Comparison of ENCODE assay signal across 9 mouse cellular contexts in genomic region chr15:78436380-78437192, GRCm38 (mm10). TPM values are rescaled to one million over a fixed set of nuclear protein-coding genes. Genes with fewer than 3 reads are reported as not detected.
DNase-seq lines count a peak whose midpoint lies in the region; ATAC-seq and TF ChIP-seq lines count a peak whose summit lies in the region.
"Had no signal": no experiment of that assay in that cellular context is flagged by ENCODE, and none has a peak within 500 bp of the region (broad histone marks: within the 10 kb centered on the region; RNA-seq: fewer than 3 reads in every experiment).

No protein-coding gene starts in this region.

- 13% methylated on average over 25 of the region's 32 CpGs for WGBS in intestine, embryonic 14.5 days

- no peak for TF ChIP-seq CTCF in cortical plate, adult 2 months (IDR thresholded peaks at IDR 0.05; ENCODE audit: extremely low read depth, insufficient read depth, low read length)
- TF ChIP-seq CTCF in left cerebral cortex, adult 2 months (IDR thresholded peaks at IDR 0.05) = peak; percentile 22

- no peak overlapping the region for H3K4me3 ChIP-seq in cortical plate, adult 2 months (ENCODE audit: insufficient read depth, low read length)
- H3K4me3 ChIP-seq in intestine, embryonic 14.5 days (ENCODE audit: low read depth, low read length) = peak overlapping the region; percentile 23
- no peak overlapping the region for H3K4me3 ChIP-seq in left cerebral cortex, adult 2 months

- peak; percentile 69 for ATAC-seq in intestine, embryonic 14.5 days (replicated peaks; ENCODE audit: low FRiP score, low TSS enrichment, low read depth)
- no peak for ATAC-seq in monocyte, adult 5-6 weeks (replicated peaks; ENCODE audit: insufficient number of reproducible peaks, low FRiP score, low TSS enrichment, poor library complexity, severe bottlenecking)

- intact Hi-C loops in left cerebral cortex, adult 2 months (cut with DNase I) = loop anchor here (1.0 to 10.0 kb wide), 3 partner anchors 108 to 278 kb away; partner anchors contain the start of genes Elfn2 and Sstr3

- H3K9me3 ChIP-seq in intestine, embryonic 14.5 days (ENCODE audit: control insufficient read depth, low read length) = no peaks in the 10 kb centered on the region

- H3K4me2 ChIP-seq in intestine, embryonic 14.5 days (ENCODE audit: low read length) = peak overlapping the region; percentile 52

- TF ChIP-seq POLR2A in cortical plate, adult 2 months (IDR thresholded peaks at IDR 0.05; ENCODE audit: extremely low read depth, insufficient read depth, low read length) = no peak

- peak; percentile 95 to 97 for DNase-seq in adrenal gland, adult (ENCODE audit: inconsistent age in 2 of 2, low spot score in 1 of 2)
- DNase-seq in gastrocnemius, postnatal 10 days = peak; percentile 91
- DNase-seq in intestine, embryonic 14.5 days (ENCODE audit: low spot score) = peak; percentile 91
- DNase-seq in left cerebral cortex, adult 2 months (ENCODE audit: extremely low spot score in 1 of 2, low spot score in 2 of 2) = peak; percentile 89 to 95
- peak; percentile 79 for DNase-seq in lung, postnatal 25 days (ENCODE audit: low spot score)
- peak; percentile 87 for DNase-seq in right cerebral cortex, postnatal 25 days

- peaks cover 10% of the 10 kb centered on the region for H3K4me1 ChIP-seq in cortical plate, adult 2 months (ENCODE audit: control insufficient read depth, insufficient read depth, low read length)
- H3K4me1 ChIP-seq in intestine, embryonic 14.5 days (replicated peaks; ENCODE audit: control insufficient read depth, insufficient read depth, low read length) = peaks cover 7% of the 10 kb centered on the region

- H3K27ac ChIP-seq in cortical plate, adult 2 months (ENCODE audit: insufficient read depth, low read length) = peak overlapping the region; percentile 94
- H3K27ac ChIP-seq in intestine, embryonic 14.5 days (ENCODE audit: low read depth) = peak overlapping the region; percentile 78
- peak overlapping the region; percentile 84 for H3K27ac ChIP-seq in left cerebral cortex, adult 2 months
- H3K27ac ChIP-seq: macrophage had no signal

- H3K36me3 ChIP-seq in intestine, embryonic 14.5 days (ENCODE audit: control insufficient read depth, insufficient read depth, low read length) = peaks cover 18% of the 10 kb centered on the region

- no peaks in the 10 kb centered on the region for H3K27me3 ChIP-seq in intestine, embryonic 14.5 days (replicated peaks; ENCODE audit: control insufficient read depth, insufficient read depth, low read length)

- H3K9ac ChIP-seq in intestine, embryonic 14.5 days (ENCODE audit: low read length) = peak overlapping the region; percentile 35; the same call in 1 of the 2 replicates

RNA-seq across cellular contexts. Expression of gene Kctd17, which starts 8.2 kb away (rescaled TPM):
- polyA plus RNA-seq in cortical plate, adult 2 months (2012; rRNA removed) = 489 and 526 TPM in 2 replicates
- 10 to 100 TPM; 48.7 to 62.2 TPM for total RNA-seq in gastrocnemius, postnatal 10 days (2021)
- polyA plus RNA-seq in intestine, embryonic 14.5 days (2014; fragmentation: Nextera tagmentation; extraction: Ambion mirVana) = 35.0 and 37.7 TPM in 2 replicates
- 100 to 1,000 TPM; 334 to 335 TPM for total RNA-seq in left cerebral cortex, adult 2 months (2021)
- 4.6 to 6.1 TPM (median 5.0 TPM) in 3 replicates for total RNA-seq in monocyte, adult 5-6 weeks (2017)

RNA-seq across cellular contexts. Expression of gene Mpst, which starts 30.4 kb away (rescaled TPM):
- polyA plus RNA-seq in cortical plate, adult 2 months (2012; rRNA removed) = 66.7 and 72.9 TPM in 2 replicates
- 10 to 100 TPM; 34.6 to 40.5 TPM for total RNA-seq in gastrocnemius, postnatal 10 days (2021)
- 2.1 and 2.7 TPM in 2 replicates for polyA plus RNA-seq in intestine, embryonic 14.5 days (2014; fragmentation: Nextera tagmentation; extraction: Ambion mirVana)
- 10 to 100 TPM; 31.7 to 31.8 TPM for total RNA-seq in left cerebral cortex, adult 2 months (2021)
- total RNA-seq in monocyte, adult 5-6 weeks (2017) = 5.8 to 10.2 TPM (median 8.7 TPM) in 3 replicates

RNA-seq across cellular contexts. Expression of gene Tst, which starts 30.9 kb away (rescaled TPM):
- 65.7 and 67.6 TPM in 2 replicates for polyA plus RNA-seq in cortical plate, adult 2 months (2012; rRNA removed)
- total RNA-seq in gastrocnemius, postnatal 10 days (2021) = 10 to 100 TPM; 18.0 to 23.3 TPM
- 10.9 and 15.9 TPM in 2 replicates for polyA plus RNA-seq in intestine, embryonic 14.5 days (2014; fragmentation: Nextera tagmentation; extraction: Ambion mirVana)
- total RNA-seq in left cerebral cortex, adult 2 months (2021) = 10 to 100 TPM; 29.0 to 30.1 TPM
- 2.2 TPM in 1 of 3 replicates, not detected in the others for total RNA-seq in monocyte, adult 5-6 weeks (2017)

RNA-seq across cellular contexts. Expression of gene Tmprss6, which starts 31.8 kb away (rescaled TPM):
- polyA plus RNA-seq in cortical plate, adult 2 months (2012; rRNA removed) = 0.04 and 0.11 TPM in 2 replicates
- under 1 TPM in 1 of 2 experiments, not detected in 1; 0.38 TPM for total RNA-seq in gastrocnemius, postnatal 10 days (2021)
- 0.09 TPM in 1 of 2 replicates, not detected in the other for polyA plus RNA-seq in intestine, embryonic 14.5 days (2014; fragmentation: Nextera tagmentation; extraction: Ambion mirVana)
- total RNA-seq in left cerebral cortex, adult 2 months (2021) = under 1 TPM in 1 of 2 experiments, not detected in 1; 0.87 TPM
- 0.58 TPM in 1 of 3 replicates, not detected in the others for total RNA-seq in monocyte, adult 5-6 weeks (2017)
- polyA plus RNA-seq: macrophage had no signal

RNA-seq across cellular contexts. Expression of gene Tex33, which starts 40.9 kb away (rescaled TPM):
- polyA plus RNA-seq in cortical plate, adult 2 months (2012; rRNA removed) = not detected in 2 replicates
- not detected for total RNA-seq in gastrocnemius, postnatal 10 days (2021)
- not detected in 2 replicates for polyA plus RNA-seq in intestine, embryonic 14.5 days (2014; fragmentation: Nextera tagmentation; extraction: Ambion mirVana)
- total RNA-seq in left cerebral cortex, adult 2 months (2021) = not detected
- 5.0 TPM in 1 of 3 replicates, not detected in the others for total RNA-seq in monocyte, adult 5-6 weeks (2017)
- polyA plus RNA-seq: macrophage had no signal
